Mouse (Mus musculus): ENCODE results near the gene Ankdd1a.

GRCm38 (mm10) chr9:65541126-65542068 is 21.4 kb upstream of the Ankdd1a start:
- TF ChIP-seq CTCF (IDR thresholded peaks at IDR 0.05; ENCODE audit: low read depth) (no peak), EP300 (IDR thresholded peaks at IDR 0.05; ENCODE audit: low read depth) (0 out of 2 replicates have a peak, but pooled peaks have one; percentile 19)

All from heart, postnatal 0 days (tissue).